Mouse (Mus musculus): ENCODE measurements around the gene Pde10a. TPM values are rescaled to one million over a fixed set of nuclear protein-coding genes. Genes with fewer than 3 reads are reported as not detected.

Pde10a gene
- polyA plus RNA-seq, 1 experiment = 1.5 TPM

DNA sequence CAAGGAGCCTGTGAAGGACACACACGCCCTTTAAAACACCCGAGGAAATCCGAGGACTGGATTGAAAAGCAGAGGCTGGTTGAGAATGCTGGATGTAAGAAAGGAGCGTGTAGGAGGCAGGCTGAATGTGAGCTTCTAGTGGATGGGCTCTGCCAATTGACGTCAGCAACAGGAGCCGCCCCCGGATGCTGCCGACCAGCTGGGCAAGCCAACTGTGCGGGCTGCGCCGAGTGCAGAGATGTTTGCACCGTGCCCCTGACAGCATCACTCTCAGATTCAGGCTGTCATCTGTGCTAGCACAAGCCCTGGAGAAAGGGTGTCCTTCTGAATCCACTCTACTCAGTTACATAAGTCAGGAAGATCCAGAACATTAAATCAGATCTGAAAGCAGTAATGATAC is 37.3 kb upstream of the Pde10a start:
- Histone ChIP-seq H3K4me1 (ENCODE audit: control insufficient read depth, insufficient read depth, insufficient read length) (no peaks in the 10 kb centered on the region), H3K36me3 (ENCODE audit: control insufficient read depth, insufficient read depth, low read length) (no peaks in the 10 kb centered on the region), H3K27me3 (ENCODE audit: control insufficient read depth, insufficient read depth, low read length) (no peaks in the 10 kb centered on the region), H3K27ac (ENCODE audit: insufficient read depth, low read length) (no peak overlapping the region), H3K4me3 (ENCODE audit: extremely low read depth, insufficient read depth, insufficient read length) (no peak overlapping the region)
- WGBS = 69% methylated on average over 12 of the region's 12 CpGs
- TF ChIP-seq CTCF (IDR thresholded peaks at IDR 0.05; ENCODE audit: extremely low read depth, insufficient read depth, insufficient read length, insufficient replicate concordance) (no peak), POLR2A (IDR thresholded peaks at IDR 0.05; ENCODE audit: low read depth, low read length) (no peak)
- no peak for DNase-seq (ENCODE audit: low read depth in 1 of 2, low spot score in 2 of 2)

DNA sequence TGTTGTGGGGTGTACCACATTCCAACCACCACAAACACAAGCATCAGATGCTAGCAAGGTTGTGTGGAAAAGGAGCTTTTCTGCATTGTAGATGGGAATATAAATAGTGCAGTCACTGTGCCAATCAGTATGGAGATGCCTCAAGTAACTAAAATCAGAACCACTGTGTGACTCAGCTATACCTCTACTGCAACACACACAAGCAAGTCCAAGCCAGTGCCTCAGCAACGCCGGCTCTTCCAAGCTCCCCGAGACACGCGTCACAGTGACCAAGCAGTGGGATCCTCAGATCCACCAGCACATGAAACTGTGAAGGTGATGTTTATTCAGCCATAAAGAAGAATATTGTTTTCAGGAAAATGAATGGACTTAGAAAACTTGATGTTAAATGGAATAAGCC is 34.2 kb upstream of the Pde10a start:
- no peak overlapping the region for H3K27ac ChIP-seq (ENCODE audit: insufficient read depth, low read length)
- no peak for DNase-seq (ENCODE audit: low read depth in 1 of 2, low spot score in 2 of 2)
- WGBS = 95% methylated on average over 5 of the region's 5 CpGs
- TF ChIP-seq POLR2A (IDR thresholded peaks at IDR 0.05; ENCODE audit: low read depth, low read length) (no peak), CTCF (IDR thresholded peaks at IDR 0.05; ENCODE audit: extremely low read depth, insufficient read depth, insufficient read length, insufficient replicate concordance) (no peak)
- no peaks in the 10 kb centered on the region for H3K27me3 ChIP-seq (ENCODE audit: control insufficient read depth, insufficient read depth, low read length)
- no peak overlapping the region for H3K4me3 ChIP-seq (ENCODE audit: extremely low read depth, insufficient read depth, insufficient read length)
- no peaks in the 10 kb centered on the region for H3K4me1 ChIP-seq (ENCODE audit: control insufficient read depth, insufficient read depth, insufficient read length)
- no peaks in the 10 kb centered on the region for H3K36me3 ChIP-seq (ENCODE audit: control insufficient read depth, insufficient read depth, low read length)

DNA sequence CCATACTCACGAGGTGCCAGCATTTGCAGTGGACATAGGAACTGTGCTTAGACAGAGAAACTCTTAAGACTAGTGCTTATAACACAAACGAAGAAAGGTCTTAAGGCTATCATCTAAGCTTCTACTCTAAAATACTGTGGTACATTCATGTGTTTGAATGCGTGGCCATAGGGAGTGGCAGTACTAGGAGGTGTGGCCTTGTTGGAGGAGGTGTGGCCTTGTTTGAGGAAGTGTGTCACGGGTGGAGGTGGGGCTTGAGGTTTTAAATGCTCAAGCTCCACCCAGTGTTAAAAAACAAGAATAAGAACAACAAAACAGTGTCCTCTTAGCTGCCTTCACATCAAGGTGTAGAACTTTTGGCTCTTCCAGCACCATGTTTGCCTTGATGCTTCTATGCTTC is 31.7 kb upstream of the Pde10a start:
- DNase-seq (ENCODE audit: low read depth in 1 of 2, low spot score in 2 of 2) = no peak
- 85% methylated on average over 4 of the region's 4 CpGs for WGBS
- H3K4me3 ChIP-seq (ENCODE audit: extremely low read depth, insufficient read depth, insufficient read length) = no peak overlapping the region
- TF ChIP-seq CTCF (IDR thresholded peaks at IDR 0.05; ENCODE audit: extremely low read depth, insufficient read depth, insufficient read length, insufficient replicate concordance) = no peak
- H3K4me1 ChIP-seq (ENCODE audit: control insufficient read depth, insufficient read depth, insufficient read length) = no peaks in the 10 kb centered on the region
- no peak overlapping the region for H3K27ac ChIP-seq (ENCODE audit: insufficient read depth, low read length)
- no peaks in the 10 kb centered on the region for H3K36me3 ChIP-seq (ENCODE audit: control insufficient read depth, insufficient read depth, low read length)
- H3K27me3 ChIP-seq (ENCODE audit: control insufficient read depth, insufficient read depth, low read length) = no peaks in the 10 kb centered on the region

DNA sequence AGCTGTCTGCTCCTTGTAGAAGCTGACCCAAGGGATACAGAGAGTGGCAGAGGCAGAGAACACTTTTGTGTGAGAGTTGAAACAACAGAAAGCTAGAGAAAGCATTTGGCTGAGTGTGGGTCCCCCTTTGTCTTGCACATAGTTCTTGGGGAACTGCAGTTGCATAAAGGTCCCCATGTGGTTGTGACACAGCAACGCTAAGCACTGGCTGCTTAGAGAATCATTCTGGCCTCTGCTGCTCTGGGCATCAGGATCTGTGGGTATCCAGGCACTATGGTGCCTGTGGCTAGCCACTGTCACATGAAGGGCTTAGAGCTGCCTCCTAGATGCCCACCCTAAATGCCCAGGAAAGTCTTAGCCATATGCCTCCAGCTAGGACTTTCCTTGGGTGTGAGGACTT is 27.0 kb upstream of the Pde10a start:
- 36% methylated on average over 1 of the region's 1 CpGs for WGBS
- Histone ChIP-seq H3K4me3 (ENCODE audit: extremely low read depth, insufficient read depth, insufficient read length) (no peak overlapping the region), H3K4me1 (ENCODE audit: control insufficient read depth, insufficient read depth, insufficient read length) (no peaks in the 10 kb centered on the region), H3K27ac (ENCODE audit: insufficient read depth, low read length) (no peak overlapping the region), H3K27me3 (ENCODE audit: control insufficient read depth, insufficient read depth, low read length) (no peaks in the 10 kb centered on the region), H3K36me3 (ENCODE audit: control insufficient read depth, insufficient read depth, low read length) (no peaks in the 10 kb centered on the region)
- no peak for DNase-seq (ENCODE audit: low read depth in 1 of 2, low spot score in 2 of 2)
- TF ChIP-seq POLR2A (IDR thresholded peaks at IDR 0.05; ENCODE audit: low read depth, low read length) = no peak
- TF ChIP-seq CTCF (IDR thresholded peaks at IDR 0.05; ENCODE audit: extremely low read depth, insufficient read depth, insufficient read length, insufficient replicate concordance) = no peak

DNA sequence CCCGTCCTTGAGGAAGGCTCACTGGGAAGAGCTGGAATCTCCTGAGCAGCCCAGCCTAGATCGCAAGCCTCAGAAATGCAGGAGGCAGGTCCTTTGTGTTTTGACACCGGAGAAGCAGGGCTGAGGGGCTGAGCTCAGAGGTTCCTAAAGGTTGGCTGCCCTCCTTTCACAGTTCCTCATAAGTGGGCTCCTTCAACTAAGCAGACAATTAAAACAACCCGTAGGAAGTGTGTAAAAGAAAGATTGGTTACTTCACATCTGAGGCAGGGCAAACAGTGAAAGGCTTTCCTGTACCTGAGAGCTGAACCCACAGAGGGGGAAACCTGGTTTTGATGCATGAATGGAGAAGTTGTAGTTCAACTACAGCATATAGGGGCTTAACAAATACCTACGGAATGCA is 26.5 kb upstream of the Pde10a start:
- no peaks in the 10 kb centered on the region for H3K27me3 ChIP-seq (ENCODE audit: control insufficient read depth, insufficient read depth, low read length)
- H3K4me1 ChIP-seq (ENCODE audit: control insufficient read depth, insufficient read depth, insufficient read length) = no peaks in the 10 kb centered on the region
- no peak overlapping the region for H3K4me3 ChIP-seq (ENCODE audit: extremely low read depth, insufficient read depth, insufficient read length)
- WGBS = 24% methylated on average over 5 of the region's 5 CpGs
- H3K36me3 ChIP-seq (ENCODE audit: control insufficient read depth, insufficient read depth, low read length) = no peaks in the 10 kb centered on the region
- TF ChIP-seq CTCF (IDR thresholded peaks at IDR 0.05; ENCODE audit: extremely low read depth, insufficient read depth, insufficient read length, insufficient replicate concordance) (no peak), POLR2A (IDR thresholded peaks at IDR 0.05; ENCODE audit: low read depth, low read length) (no peak)
- no peak overlapping the region for H3K27ac ChIP-seq (ENCODE audit: insufficient read depth, low read length)
- no peak for DNase-seq (ENCODE audit: low read depth in 1 of 2, low spot score in 2 of 2)

DNA sequence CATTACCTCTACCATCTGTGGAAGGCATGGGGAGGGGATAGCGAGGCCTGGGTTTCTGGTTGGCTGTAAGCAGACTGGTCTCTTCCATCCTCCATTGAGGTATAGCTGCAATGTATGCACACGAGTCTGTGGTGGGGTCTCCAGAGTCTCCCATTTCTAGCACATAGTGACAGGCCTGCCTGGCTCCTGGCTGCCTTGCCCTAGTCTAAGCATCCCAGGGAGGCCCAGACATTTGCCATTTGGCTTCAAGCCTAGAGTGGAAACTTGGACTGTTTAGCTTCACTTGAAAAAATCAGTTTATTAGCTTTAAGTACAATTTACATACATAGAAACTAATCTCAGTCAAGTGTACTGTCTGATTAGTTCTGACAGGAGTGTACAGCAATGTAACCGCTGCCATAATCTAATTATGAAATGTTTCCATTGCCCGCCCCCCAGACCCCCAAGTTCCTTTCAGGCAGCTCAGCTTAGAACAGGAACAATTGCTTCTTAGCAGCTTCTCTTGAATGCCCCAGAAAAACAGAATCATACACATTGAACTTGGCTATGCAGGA is 25.5 kb upstream of the Pde10a start:
- Histone ChIP-seq H3K4me1 (ENCODE audit: control insufficient read depth, insufficient read depth, insufficient read length) (no peaks in the 10 kb centered on the region), H3K4me3 (ENCODE audit: extremely low read depth, insufficient read depth, insufficient read length) (no peak overlapping the region), H3K36me3 (ENCODE audit: control insufficient read depth, insufficient read depth, low read length) (no peaks in the 10 kb centered on the region), H3K27me3 (ENCODE audit: control insufficient read depth, insufficient read depth, low read length) (no peaks in the 10 kb centered on the region), H3K27ac (ENCODE audit: insufficient read depth, low read length) (no peak overlapping the region)
- WGBS = 86% methylated on average over 4 of the region's 4 CpGs
- no peak for DNase-seq (ENCODE audit: low read depth in 1 of 2, low spot score in 2 of 2)
- TF ChIP-seq CTCF (IDR thresholded peaks at IDR 0.05; ENCODE audit: extremely low read depth, insufficient read depth, insufficient read length, insufficient replicate concordance) (no peak), POLR2A (IDR thresholded peaks at IDR 0.05; ENCODE audit: low read depth, low read length) (no peak)

DNA sequence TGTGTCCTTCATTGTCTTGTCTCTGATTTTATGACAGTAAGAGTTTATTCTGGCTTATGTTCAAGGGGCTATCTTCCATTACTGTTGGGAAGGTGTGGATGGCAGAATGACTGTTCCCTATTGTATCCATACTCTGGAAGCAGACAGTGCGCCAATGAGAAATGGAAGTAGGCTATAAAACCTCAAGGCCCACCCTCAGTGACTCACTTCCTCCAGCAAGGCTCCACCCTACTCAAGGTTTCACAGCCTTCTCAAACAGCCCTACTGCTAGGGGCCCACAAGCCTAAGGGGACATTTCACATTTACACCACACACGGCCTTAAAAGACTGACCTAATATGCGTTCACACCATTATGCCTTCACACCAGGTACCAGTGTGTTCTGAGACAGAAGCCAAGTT is 20.8 kb upstream of the Pde10a start:
- Histone ChIP-seq H3K36me3 (ENCODE audit: control insufficient read depth, insufficient read depth, low read length) (no peaks in the 10 kb centered on the region), H3K27me3 (ENCODE audit: control insufficient read depth, insufficient read depth, low read length) (no peaks in the 10 kb centered on the region), H3K27ac (ENCODE audit: insufficient read depth, low read length) (no peak overlapping the region), H3K4me1 (ENCODE audit: control insufficient read depth, insufficient read depth, insufficient read length) (no peaks in the 10 kb centered on the region; the same call in 1 of the 2 replicates), H3K4me3 (ENCODE audit: extremely low read depth, insufficient read depth, insufficient read length) (no peak overlapping the region)
- no peak for DNase-seq (ENCODE audit: low read depth in 1 of 2, low spot score in 2 of 2)
- TF ChIP-seq CTCF (IDR thresholded peaks at IDR 0.05; ENCODE audit: extremely low read depth, insufficient read depth, insufficient read length, insufficient replicate concordance) (no peak), POLR2A (IDR thresholded peaks at IDR 0.05; ENCODE audit: low read depth, low read length) (no peak)
- 81% methylated on average over 3 of the region's 3 CpGs for WGBS
